Comparison of ENCODE assay signal across 8 mouse cellular contexts in genomic region chr19:3575276-3575631, GRCm38 (mm10). TPM values are rescaled to one million over a fixed set of nuclear protein-coding genes. Genes with fewer than 3 reads are reported as not detected.
DNase-seq lines count a peak whose midpoint lies in the region; ATAC-seq and TF ChIP-seq lines count a peak whose summit lies in the region.

No protein-coding gene starts in this region.

- ATAC-seq in heart, embryonic 12.5 days (ENCODE audit: insufficient number of reproducible peaks, low FRiP score): peak; percentile 79
- ATAC-seq in embryonic facial prominence, embryonic 14.5 days (ENCODE audit: low read depth): peak; percentile 24
- peak; percentile 37 for ATAC-seq in hindbrain, embryonic 13.5 days (ENCODE audit: low FRiP score)
- peak; percentile 28 for ATAC-seq in limb, embryonic 14.5 days (ENCODE audit: low FRiP score, low read depth)
- peak; percentile 30 for ATAC-seq in neural tube, embryonic 12.5 days (ENCODE audit: low FRiP score, low read depth)

- no peaks in the 10 kb centered on the region for H3K9me3 ChIP-seq in heart, embryonic 12.5 days (replicated peaks)
- H3K9me3 ChIP-seq in embryonic facial prominence, embryonic 14.5 days (ENCODE audit: control insufficient read depth, low read length): no peaks in the 10 kb centered on the region
- H3K9me3 ChIP-seq in hindbrain, embryonic 13.5 days: no peaks in the 10 kb centered on the region
- no peaks in the 10 kb centered on the region for H3K9me3 ChIP-seq in limb, embryonic 14.5 days (ENCODE audit: control insufficient read depth, low read length)
- no peaks in the 10 kb centered on the region for H3K9me3 ChIP-seq in neural tube, embryonic 12.5 days

- H3K4me1 ChIP-seq in heart, embryonic 12.5 days (replicated peaks): peaks cover 46% of the 10 kb centered on the region
- H3K4me1 ChIP-seq in embryonic facial prominence, embryonic 14.5 days (ENCODE audit: control insufficient read depth, insufficient read depth, low read length): peaks cover 18% of the 10 kb centered on the region
- peaks cover 24% of the 10 kb centered on the region for H3K4me1 ChIP-seq in hindbrain, embryonic 13.5 days (replicated peaks)
- H3K4me1 ChIP-seq in limb, embryonic 14.5 days (ENCODE audit: control insufficient read depth, insufficient read depth, low read length): peaks cover 19% of the 10 kb centered on the region
- H3K4me1 ChIP-seq in neural tube, embryonic 12.5 days: peaks cover 22% of the 10 kb centered on the region

- H3K36me3 ChIP-seq in heart, embryonic 12.5 days: 0 out of 2 replicates have a peak, but pooled peaks cover 2% of the 10 kb centered on the region
- H3K36me3 ChIP-seq in embryonic facial prominence, embryonic 14.5 days (ENCODE audit: control insufficient read depth, insufficient read depth, low read length): no peaks in the 10 kb centered on the region
- no peaks in the 10 kb centered on the region for H3K36me3 ChIP-seq in hindbrain, embryonic 13.5 days
- H3K36me3 ChIP-seq in limb, embryonic 14.5 days (ENCODE audit: control insufficient read depth, insufficient read depth, low read length): no peaks in the 10 kb centered on the region
- H3K36me3 ChIP-seq in neural tube, embryonic 12.5 days: no peaks in the 10 kb centered on the region

- intact Hi-C loops in left cerebral cortex, postnatal 10 days (cut with DNase I): loop anchor here (5.0 kb wide), 1 partner anchor 132 kb away; the partner anchor contains the start of gene 1810055G02Rik

- peak overlapping the region; percentile 95 for H3K27ac ChIP-seq in heart, embryonic 12.5 days (ENCODE audit: poor library complexity, severe bottlenecking)
- H3K27ac ChIP-seq in embryonic facial prominence, embryonic 14.5 days (replicated peaks; ENCODE audit: low read depth, low read length): peak overlapping the region; percentile 95
- peak overlapping the region; percentile 96 for H3K27ac ChIP-seq in hindbrain, embryonic 13.5 days
- peak overlapping the region; percentile 96 for H3K27ac ChIP-seq in limb, embryonic 14.5 days (replicated peaks; ENCODE audit: low read depth, low read length)
- H3K27ac ChIP-seq in neural tube, embryonic 12.5 days: peak overlapping the region; percentile 83

- peak overlapping the region; percentile 95 for H3K9ac ChIP-seq in heart, embryonic 12.5 days
- peak overlapping the region; percentile 91 for H3K9ac ChIP-seq in embryonic facial prominence, embryonic 14.5 days (ENCODE audit: low read depth, low read length)
- H3K9ac ChIP-seq in hindbrain, embryonic 13.5 days: peak overlapping the region; percentile 87
- peak overlapping the region; percentile 91 for H3K9ac ChIP-seq in limb, embryonic 14.5 days (ENCODE audit: low read depth, low read length, severe bottlenecking)
- H3K9ac ChIP-seq in neural tube, embryonic 12.5 days: peak overlapping the region; percentile 91

- H3K4me2 ChIP-seq in heart, embryonic 12.5 days: peak overlapping the region; percentile 91
- H3K4me2 ChIP-seq in embryonic facial prominence, embryonic 14.5 days (ENCODE audit: low read depth, low read length): peak overlapping the region; percentile 79
- peak overlapping the region; percentile 88 for H3K4me2 ChIP-seq in hindbrain, embryonic 13.5 days
- H3K4me2 ChIP-seq in limb, embryonic 14.5 days (replicated peaks; ENCODE audit: low read depth, low read length, severe bottlenecking): peak overlapping the region; percentile 81
- peak overlapping the region; percentile 91 for H3K4me2 ChIP-seq in neural tube, embryonic 12.5 days (replicated peaks)

- peak overlapping the region; percentile 75 for H3K4me3 ChIP-seq in heart, embryonic 12.5 days
- H3K4me3 ChIP-seq in embryonic facial prominence, embryonic 14.5 days (ENCODE audit: low read depth, low read length): peak overlapping the region; percentile 88
- H3K4me3 ChIP-seq in hindbrain, embryonic 13.5 days: peak overlapping the region; percentile 87
- peak overlapping the region; percentile 93 for H3K4me3 ChIP-seq in limb, embryonic 14.5 days (replicated peaks; ENCODE audit: low read length)
- H3K4me3 ChIP-seq in neural tube, embryonic 12.5 days: peak overlapping the region; percentile 94

- TF ChIP-seq POLR2A in limb, embryonic 14.5 days (IDR thresholded peaks at IDR 0.05; ENCODE audit: borderline replicate concordance, extremely low read depth, insufficient read depth, insufficient read length): no peak

- under 1% methylated on average over 50 of the region's 50 CpGs for WGBS in heart, embryonic 12.5 days
- WGBS in embryonic facial prominence, embryonic 14.5 days: 0% methylated on average over 7 of the region's 50 CpGs
- WGBS in hindbrain, embryonic 13.5 days: under 1% methylated on average over 44 of the region's 50 CpGs
- 3% methylated on average over 28 of the region's 50 CpGs for WGBS in limb, embryonic 14.5 days
- WGBS in neural tube, embryonic 12.5 days: under 1% methylated on average over 24 of the region's 50 CpGs

- DNase-seq in heart, adult 9 months (ENCODE audit: low spot score in 2 of 2): no peak
- no peak for DNase-seq in embryonic facial prominence, embryonic 14.5 days (ENCODE audit: low spot score)
- peak; percentile 36 for DNase-seq in limb, embryonic 14.5 days (ENCODE audit: low spot score)
- no peak for DNase-seq in left cerebral cortex, postnatal 10 days (ENCODE audit: extremely low spot score in 1 of 2, low spot score in 2 of 2)
- DNase-seq in cerebellum, postnatal 36 days: no peak

- no peaks in the 10 kb centered on the region for H3K27me3 ChIP-seq in heart, embryonic 12.5 days (replicated peaks)
- no peaks in the 10 kb centered on the region for H3K27me3 ChIP-seq in embryonic facial prominence, embryonic 14.5 days (replicated peaks; ENCODE audit: control insufficient read depth, insufficient read depth, low read length)
- H3K27me3 ChIP-seq in hindbrain, embryonic 13.5 days: no peaks in the 10 kb centered on the region
- H3K27me3 ChIP-seq in limb, embryonic 14.5 days (ENCODE audit: control insufficient read depth, insufficient read depth, low read length): no peaks in the 10 kb centered on the region
- H3K27me3 ChIP-seq in neural tube, embryonic 12.5 days (replicated peaks): no peaks in the 10 kb centered on the region

RNA-seq across cellular contexts. Expression of gene Ppp6r3, which starts 0.3 kb away (rescaled TPM):
- 59.5 and 62.7 TPM in 2 replicates for polyA plus RNA-seq in heart, embryonic 12.5 days (2016; fragmentation: Nextera tagmentation; extraction: Ambion mirVana)
- 55.5 and 58.9 TPM in 2 replicates for polyA plus RNA-seq in embryonic facial prominence, embryonic 14.5 days (2014; fragmentation: Nextera tagmentation; extraction: Ambion mirVana)
- 60.6 and 62.6 TPM in 2 replicates for polyA plus RNA-seq in hindbrain, embryonic 13.5 days (2015; fragmentation: Nextera tagmentation; extraction: Ambion mirVana)
- 78.7 and 80.4 TPM in 2 replicates for polyA plus RNA-seq in limb, embryonic 14.5 days (2012; rRNA removed)
- 61.3 and 66.1 TPM in 2 replicates for polyA plus RNA-seq in limb, embryonic 14.5 days (2014; fragmentation: Nextera tagmentation; extraction: Ambion mirVana)
- 70.7 and 74.0 TPM in 2 replicates for polyA plus RNA-seq in neural tube, embryonic 12.5 days (2016; fragmentation: Nextera tagmentation; extraction: Ambion mirVana)
- total RNA-seq in left cerebral cortex, postnatal 10 days (2021): 10 to 100 TPM; 79.8 to 83.9 TPM

Comparison
In these comparisons a context has a peak if more than half of its experiments do, and no peak if none do; other contexts are left out.
1. ATAC-seq: peak in every context shown above with its lines; median percentile 79 in heart, embryonic 12.5 days; 37 in hindbrain, embryonic 13.5 days; 30 in neural tube, embryonic 12.5 days; 28 in limb, embryonic 14.5 days; 24 in embryonic facial prominence, embryonic 14.5 days.